Mouse (Mus musculus): ENCODE results near the gene Dlg4. TPM values are rescaled to one million over a fixed set of nuclear protein-coding genes. Genes with fewer than 3 reads are reported as not detected.
"Not testable (repeated sequence)": the region's sequence is repeated elsewhere in the genome, so short reads cannot be mapped to it uniquely, and the experiment has no call there.

Gene Dlg4
- polyA plus RNA-seq, 1 experiment from 2014 or later: 4.7 TPM

DNA sequence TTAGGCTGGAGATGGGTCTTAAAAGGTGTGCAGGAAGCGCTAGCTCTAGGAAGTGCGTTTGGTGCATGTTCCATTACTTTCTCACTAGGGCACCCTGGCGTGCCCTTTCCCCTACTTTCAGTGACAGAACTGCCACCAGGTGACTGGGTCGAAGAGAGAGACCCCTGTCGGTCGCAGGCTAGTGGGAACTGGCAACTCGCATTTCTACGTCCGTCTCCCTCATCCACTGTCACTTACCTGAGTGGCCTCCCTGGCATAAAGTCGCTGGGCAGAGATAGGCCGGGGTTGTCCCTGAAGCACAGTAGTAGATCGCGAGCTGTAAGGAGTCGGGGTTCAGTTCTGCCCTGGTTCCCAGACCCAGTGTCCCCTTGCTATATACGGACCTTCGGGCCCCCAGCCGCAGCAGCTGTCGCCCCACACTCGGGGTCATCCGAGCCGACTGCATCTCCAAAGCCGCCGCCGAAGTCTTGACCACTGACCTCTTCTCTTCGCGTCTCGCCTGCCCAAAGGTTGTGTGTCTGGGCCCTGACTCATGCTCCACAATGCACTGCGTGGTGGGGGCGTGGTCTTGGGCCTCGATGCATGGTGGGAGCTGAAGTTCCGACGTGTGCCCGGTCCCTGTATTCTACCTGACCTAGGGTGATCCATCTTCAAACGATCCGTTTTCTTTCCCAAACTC is 1.7 kb upstream of the Dlg4 start, which contains the start of gene Acadvl:
TSS of gene Acadvl (minus strand) at position 532 of the 679 bp plus-strand sequence.
- no peaks in the 10 kb centered on the region for H3K9me3 ChIP-seq (replicated peaks; ENCODE audit: control insufficient read depth, low read length)
- peak within 1 kb of the TSS; percentile 85 for H3K9ac ChIP-seq (ENCODE audit: low read length)
- peaks cover 30% of the 10 kb centered on the region for H3K36me3 ChIP-seq (ENCODE audit: control insufficient read depth, insufficient read depth)
- peak within 1 kb of the TSS; percentile 85 for H3K4me3 ChIP-seq (ENCODE audit: low read length)
- H3K4me1 ChIP-seq (ENCODE audit: control insufficient read depth, insufficient read depth, low read length): peaks cover 32% of the 10 kb centered on the region
- no peaks in the 10 kb centered on the region for H3K27me3 ChIP-seq (ENCODE audit: control insufficient read depth, insufficient read depth, low read length)
- H3K27ac ChIP-seq (ENCODE audit: low read length): peak within 1 kb of the TSS; percentile 84
- WGBS: under 1% methylated on average over 35 of the region's 35 CpGs
- peak within 1 kb of the TSS; percentile 66 for H3K4me2 ChIP-seq (ENCODE audit: low read depth, low read length)
- peak; percentile 85 for ATAC-seq (replicated peaks; ENCODE audit: extremely low read depth, insufficient read depth, low FRiP score)

GRCm38 (mm10) chr11:70015677-70016076 is 1.1 kb upstream of the Dlg4 start:
- H3K27ac ChIP-seq (ENCODE audit: low read length): no peak overlapping the region

DNA sequence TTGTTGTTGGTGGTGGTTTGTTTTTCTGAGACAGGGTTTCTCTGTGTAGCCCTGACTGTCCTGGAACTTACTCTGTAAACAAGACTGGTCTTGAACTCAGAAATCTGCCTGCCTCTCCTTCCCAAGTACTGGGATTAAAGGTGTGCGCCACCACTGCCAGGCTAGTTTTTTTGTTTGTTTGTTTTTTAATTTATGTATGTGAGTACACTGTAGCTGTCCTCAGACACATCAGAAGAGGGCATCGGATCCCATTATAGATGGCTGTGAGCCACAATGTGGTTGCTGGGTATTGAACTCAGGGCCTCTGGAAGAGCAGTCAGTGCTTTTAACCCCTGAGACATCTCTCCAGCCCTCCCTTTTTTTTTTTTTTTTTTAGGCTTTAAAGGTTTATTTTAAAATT is 565 bp upstream of the Dlg4 start:
- peaks cover 18% of the 10 kb centered on the region for H3K36me3 ChIP-seq (ENCODE audit: control insufficient read depth, insufficient read depth)
- ATAC-seq (replicated peaks; ENCODE audit: extremely low read depth, insufficient read depth, low FRiP score); H3K9ac ChIP-seq (ENCODE audit: low read length); H3K4me2 ChIP-seq (ENCODE audit: low read depth, low read length); H3K27ac ChIP-seq (ENCODE audit: low read length); H3K9me3 ChIP-seq (replicated peaks; ENCODE audit: control insufficient read depth, low read length); H3K27me3 ChIP-seq (ENCODE audit: control insufficient read depth, insufficient read depth, low read length); H3K4me3 ChIP-seq (ENCODE audit: low read length): not testable (repeated sequence)
- 80% methylated on average over 2 of the region's 2 CpGs for WGBS
- H3K4me1 ChIP-seq (ENCODE audit: control insufficient read depth, insufficient read depth, low read length): peaks cover 40% of the 10 kb centered on the region

More at GRCm38 (mm10) chr11:70015677-70016076, 1.1 kb upstream of the Dlg4 start:
- WGBS: 58% methylated on average over 6 of the region's 6 CpGs
- Histone ChIP-seq H3K9ac (ENCODE audit: low read length) (peak overlapping the region; percentile 85), H3K9me3 (replicated peaks; ENCODE audit: control insufficient read depth, low read length) (no peaks in the 10 kb centered on the region), H3K4me2 (ENCODE audit: low read depth, low read length) (peak overlapping the region; percentile 66), H3K27me3 (ENCODE audit: control insufficient read depth, insufficient read depth, low read length) (no peaks in the 10 kb centered on the region), H3K4me1 (ENCODE audit: control insufficient read depth, insufficient read depth, low read length) (peaks cover 39% of the 10 kb centered on the region), H3K36me3 (ENCODE audit: control insufficient read depth, insufficient read depth) (peaks cover 23% of the 10 kb centered on the region), H3K4me3 (ENCODE audit: low read length) (no peak overlapping the region; the same call in 1 of the 2 replicates)
- ATAC-seq (replicated peaks; ENCODE audit: extremely low read depth, insufficient read depth, low FRiP score): no peak

DNA sequence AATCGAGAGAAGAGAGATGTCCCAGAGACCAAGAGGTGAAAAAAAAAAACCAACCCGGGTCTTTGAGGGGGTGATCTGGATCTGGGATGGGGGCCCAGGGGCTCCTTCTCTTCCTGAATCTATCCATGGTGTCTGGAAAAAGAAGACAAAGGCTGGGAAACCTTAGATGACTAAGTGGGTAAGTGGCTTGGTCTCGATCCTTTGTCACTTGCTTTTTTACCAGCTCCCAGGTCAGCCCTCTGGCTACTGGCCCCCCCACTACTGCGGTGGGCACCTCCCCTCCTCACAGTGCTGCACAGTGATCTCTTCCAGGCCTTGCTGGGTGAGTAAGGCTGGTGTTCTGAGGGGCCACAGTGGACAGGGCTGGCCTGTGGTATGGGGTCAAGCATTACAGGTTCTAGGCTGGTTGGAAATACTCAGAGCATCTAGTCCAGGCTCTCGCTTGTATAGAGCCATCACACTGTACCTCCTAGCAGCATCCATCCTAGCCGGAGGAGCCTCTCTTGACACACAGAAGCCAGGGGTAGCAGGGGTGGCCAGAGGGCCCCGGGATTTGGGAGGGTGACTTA is 541 bp downstream of the Dlg4 start:
- Histone ChIP-seq H3K27me3 (ENCODE audit: control insufficient read depth, insufficient read depth, low read length) (no peaks in the 10 kb centered on the region), H3K4me1 (ENCODE audit: control insufficient read depth, insufficient read depth, low read length) (peaks cover 45% of the 10 kb centered on the region), H3K9me3 (replicated peaks; ENCODE audit: control insufficient read depth, low read length) (no peaks in the 10 kb centered on the region), H3K36me3 (ENCODE audit: control insufficient read depth, insufficient read depth) (peaks cover 7% of the 10 kb centered on the region), H3K27ac (ENCODE audit: low read length) (no peak overlapping the region), H3K4me3 (ENCODE audit: low read length) (no peak overlapping the region), H3K9ac (ENCODE audit: low read length) (no peak overlapping the region), H3K4me2 (ENCODE audit: low read depth, low read length) (no peak overlapping the region)
- 45% methylated on average over 7 of the region's 7 CpGs for WGBS
- no peak for ATAC-seq (replicated peaks; ENCODE audit: extremely low read depth, insufficient read depth, low FRiP score)

GRCm38 (mm10) chr11:70018131-70018990 is 1.6 kb downstream of the Dlg4 start:
- Histone ChIP-seq H3K27me3 (ENCODE audit: control insufficient read depth, insufficient read depth, low read length) (no peaks in the 10 kb centered on the region), H3K27ac (ENCODE audit: low read length) (peak overlapping the region; percentile 78), H3K9ac (ENCODE audit: low read length) (peak overlapping the region; percentile 79), H3K9me3 (replicated peaks; ENCODE audit: control insufficient read depth, low read length) (no peaks in the 10 kb centered on the region), H3K36me3 (ENCODE audit: control insufficient read depth, insufficient read depth) (0 out of 2 replicates have a peak, but pooled peaks cover 2% of the 10 kb centered on the region), H3K4me1 (ENCODE audit: control insufficient read depth, insufficient read depth, low read length) (peaks cover 48% of the 10 kb centered on the region), H3K4me3 (ENCODE audit: low read length) (peak overlapping the region; percentile 59), H3K4me2 (ENCODE audit: low read depth, low read length) (peak overlapping the region; percentile 92)
- 4% methylated on average over 23 of the region's 25 CpGs for WGBS
- ATAC-seq (replicated peaks; ENCODE audit: extremely low read depth, insufficient read depth, low FRiP score): no peak

GRCm38 (mm10) chr11:70019495-70020021 is 2.8 kb downstream of the Dlg4 start:
- ATAC-seq (replicated peaks; ENCODE audit: extremely low read depth, insufficient read depth, low FRiP score): no peak
- peaks cover 48% of the 10 kb centered on the region for H3K4me1 ChIP-seq (ENCODE audit: control insufficient read depth, insufficient read depth, low read length)
- H3K36me3 ChIP-seq (ENCODE audit: control insufficient read depth, insufficient read depth): no peaks in the 10 kb centered on the region
- no peaks in the 10 kb centered on the region for H3K9me3 ChIP-seq (replicated peaks; ENCODE audit: control insufficient read depth, low read length)
- peak overlapping the region; percentile 13; the same call in 1 of the 2 replicates for H3K4me3 ChIP-seq (ENCODE audit: low read length)
- peak overlapping the region; percentile 92 for H3K4me2 ChIP-seq (ENCODE audit: low read depth, low read length)
- peak overlapping the region; percentile 40; the same call in 1 of the 2 replicates for H3K9ac ChIP-seq (ENCODE audit: low read length)
- no peaks in the 10 kb centered on the region for H3K27me3 ChIP-seq (ENCODE audit: control insufficient read depth, insufficient read depth, low read length)
- 36% methylated on average over 2 of the region's 2 CpGs for WGBS
- peak overlapping the region; percentile 70 for H3K27ac ChIP-seq (ENCODE audit: low read length)

DNA sequence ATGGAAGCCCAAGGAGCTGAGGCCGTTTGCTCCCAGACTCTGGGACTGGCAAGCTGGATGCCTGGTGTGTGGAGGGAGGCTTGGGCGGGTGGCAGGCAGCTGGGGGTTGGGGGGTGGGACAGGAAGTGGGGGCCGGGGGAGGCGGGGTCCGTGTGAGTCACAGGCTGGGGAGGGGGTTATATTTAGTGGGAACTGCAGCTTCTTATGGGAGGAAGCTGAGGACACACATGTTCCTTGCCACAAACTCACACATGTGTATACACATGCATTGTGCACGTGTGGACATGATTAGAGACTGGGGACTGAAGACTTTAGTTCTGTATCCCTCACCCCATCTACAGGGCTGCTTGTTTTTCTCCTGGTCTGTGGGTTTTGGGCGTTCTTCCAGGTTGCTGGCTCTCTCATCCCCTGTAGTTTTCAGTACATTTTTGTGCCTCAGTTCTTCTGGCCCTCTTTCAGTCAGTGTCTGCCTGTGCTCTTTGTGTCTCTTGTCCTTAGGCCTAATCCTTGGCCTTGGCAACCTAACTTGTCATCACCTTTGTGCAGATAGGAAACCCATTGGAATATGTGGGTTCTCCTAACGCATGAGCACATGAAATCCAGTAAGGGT is 3.4 kb downstream of the Dlg4 start:
- peak overlapping the region; percentile 65; the same call in 1 of the 2 replicates for H3K4me3 ChIP-seq (ENCODE audit: low read length)
- peak overlapping the region; percentile 40; the same call in 1 of the 2 replicates for H3K9ac ChIP-seq (ENCODE audit: low read length)
- ATAC-seq (replicated peaks; ENCODE audit: extremely low read depth, insufficient read depth, low FRiP score): no peak
- H3K27me3 ChIP-seq (ENCODE audit: control insufficient read depth, insufficient read depth, low read length): no peaks in the 10 kb centered on the region; the same call in 1 of the 2 replicates
- peak overlapping the region; percentile 70 for H3K27ac ChIP-seq (ENCODE audit: low read length)
- no peaks in the 10 kb centered on the region for H3K36me3 ChIP-seq (ENCODE audit: control insufficient read depth, insufficient read depth)
- H3K4me1 ChIP-seq (ENCODE audit: control insufficient read depth, insufficient read depth, low read length): peaks cover 46% of the 10 kb centered on the region
- peak overlapping the region; percentile 92 for H3K4me2 ChIP-seq (ENCODE audit: low read depth, low read length)
- 28% methylated on average over 8 of the region's 8 CpGs for WGBS
- no peaks in the 10 kb centered on the region for H3K9me3 ChIP-seq (replicated peaks; ENCODE audit: control insufficient read depth, low read length)

GRCm38 (mm10) chr11:70020731-70021263 is 4.1 kb downstream of the Dlg4 start:
- no peaks in the 10 kb centered on the region; the same call in 1 of the 2 replicates for H3K27me3 ChIP-seq (ENCODE audit: control insufficient read depth, insufficient read depth, low read length)
- under 1% methylated on average over 8 of the region's 8 CpGs for WGBS

More at GRCm38 (mm10) chr11:70020731-70021263, 4.1 kb downstream of the Dlg4 start:
- H3K27ac ChIP-seq (ENCODE audit: low read length): peak overlapping the region; percentile 70
- ATAC-seq (replicated peaks; ENCODE audit: extremely low read depth, insufficient read depth, low FRiP score): peak; percentile 86
- H3K4me2 ChIP-seq (ENCODE audit: low read depth, low read length): peak overlapping the region; percentile 92
- peaks cover 43% of the 10 kb centered on the region for H3K4me1 ChIP-seq (ENCODE audit: control insufficient read depth, insufficient read depth, low read length)
- H3K9me3 ChIP-seq (replicated peaks; ENCODE audit: control insufficient read depth, low read length): no peaks in the 10 kb centered on the region
- H3K36me3 ChIP-seq (ENCODE audit: control insufficient read depth, insufficient read depth): no peaks in the 10 kb centered on the region
- peak overlapping the region; percentile 65 for H3K4me3 ChIP-seq (ENCODE audit: low read length)
- H3K9ac ChIP-seq (ENCODE audit: low read length): peak overlapping the region; percentile 58
